Mouse (Mus musculus): ENCODE measurements at regions not wholly inside any gene's neighbourhood (a gene's known extent, or its start where the extent isn't known, plus 50 kb on each side); places are given as distances from the start of the nearest gene placed in this dataset.
A peak's percentile ranks its signal among the peaks of the same experiment; 100 is the strongest.

DNA sequence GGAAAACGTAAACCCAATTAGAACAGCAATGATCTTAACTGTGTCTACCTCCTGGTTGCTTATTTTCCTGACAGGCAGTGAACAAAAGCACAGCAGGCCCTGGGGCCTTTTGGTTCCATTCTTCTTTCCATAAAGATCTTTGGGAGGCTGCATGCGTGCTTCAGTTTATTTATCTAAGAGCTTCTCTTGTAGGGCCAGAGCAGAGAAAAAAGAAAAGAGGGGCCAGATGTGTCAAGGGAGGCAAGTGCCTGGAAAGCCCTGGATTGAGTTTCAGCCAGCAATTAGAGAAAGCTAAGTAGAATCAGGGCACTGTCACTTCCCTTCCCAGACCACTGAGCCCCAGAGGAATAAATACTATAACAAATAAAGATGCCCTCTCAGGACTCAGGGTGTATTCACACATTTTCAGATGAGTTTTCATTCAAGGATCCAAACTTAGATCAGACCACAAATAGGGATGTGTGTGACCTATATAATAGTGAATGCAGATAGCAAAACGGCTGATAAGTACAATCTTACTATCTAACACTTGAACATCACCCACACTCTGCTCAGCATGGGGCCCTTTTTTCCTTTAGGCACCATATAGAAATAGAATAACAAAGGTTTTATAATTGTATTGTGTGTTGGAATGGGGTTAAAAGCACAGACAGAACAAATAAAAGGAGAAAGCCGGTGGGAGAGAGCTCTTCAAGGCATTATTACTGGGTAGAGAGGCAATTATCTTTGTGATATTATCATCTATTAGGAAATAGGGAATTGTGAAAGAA lies 612.2 kb downstream of the Slc22a22 start:
- peak; percentile 49; the same call in 1 of the 2 replicates for ATAC-seq (ENCODE audit: low FRiP score, low TSS enrichment)
- no peak overlapping the region for H3K4me3 ChIP-seq (ENCODE audit: low read length)
- no peak overlapping the region for H3K4me2 ChIP-seq (replicated peaks; ENCODE audit: low read depth, low read length)
- H3K27me3 ChIP-seq (ENCODE audit: insufficient read depth, low read length): no peaks in the 10 kb centered on the region
- 27% methylated on average over 4 of the region's 4 CpGs for WGBS
- H3K9me3 ChIP-seq (ENCODE audit: low read length): no peaks in the 10 kb centered on the region
- no peak overlapping the region for H3K9ac ChIP-seq (replicated peaks; ENCODE audit: low read length)
- H3K4me1 ChIP-seq (ENCODE audit: insufficient read depth, low read length): no peaks in the 10 kb centered on the region; the same call in 1 of the 2 replicates
- H3K27ac ChIP-seq (ENCODE audit: low read length): 0 out of 2 replicates have a peak overlapping the region, but pooled peaks have one; percentile 8
- H3K36me3 ChIP-seq (ENCODE audit: insufficient read depth, low read length): no peaks in the 10 kb centered on the region

DNA sequence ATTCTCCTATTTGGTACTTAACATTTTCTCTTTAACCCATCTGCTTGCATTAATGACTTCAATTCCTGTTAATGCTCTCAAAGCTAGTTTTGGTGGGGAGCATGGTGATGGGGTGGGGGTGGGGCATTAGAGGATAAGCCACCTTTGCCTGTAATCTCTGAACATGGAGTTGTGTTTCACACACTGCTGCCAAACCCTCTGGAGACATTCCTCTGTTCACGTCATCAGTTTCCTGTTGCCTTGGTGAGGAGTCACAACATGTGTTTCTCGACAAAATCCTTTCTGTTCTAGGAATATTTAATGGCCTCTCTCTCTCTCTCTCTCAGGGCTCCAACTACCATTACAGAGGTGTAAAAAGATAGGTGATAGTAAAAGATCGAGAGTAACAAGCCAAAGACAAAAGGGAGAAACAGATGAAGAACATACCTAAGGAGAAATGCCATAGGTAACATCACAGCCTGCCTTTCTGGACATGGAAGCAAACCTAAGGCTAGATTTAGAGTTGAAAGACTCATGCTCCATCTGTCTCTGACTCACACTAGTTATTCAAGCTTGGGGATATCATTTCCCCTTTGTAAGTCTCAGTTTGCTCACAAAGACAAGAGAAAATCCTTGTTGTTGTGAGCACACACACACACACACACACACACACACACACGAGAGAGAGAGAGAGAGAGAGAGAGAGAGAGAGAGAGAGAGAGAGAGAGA lies 618.6 kb downstream of the Slc22a22 start:
- Histone ChIP-seq H3K9ac (replicated peaks; ENCODE audit: low read length) (no peak overlapping the region), H3K27me3 (ENCODE audit: insufficient read depth, low read length) (no peaks in the 10 kb centered on the region), H3K27ac (ENCODE audit: low read length) (peak overlapping the region; percentile 69), H3K36me3 (ENCODE audit: insufficient read depth, low read length) (no peaks in the 10 kb centered on the region), H3K4me3 (ENCODE audit: low read length) (no peak overlapping the region), H3K4me1 (ENCODE audit: insufficient read depth, low read length) (peaks cover 9% of the 10 kb centered on the region), H3K9me3 (ENCODE audit: low read length) (no peaks in the 10 kb centered on the region), H3K4me2 (replicated peaks; ENCODE audit: low read depth, low read length) (no peak overlapping the region)
- ATAC-seq (ENCODE audit: low FRiP score, low TSS enrichment): peak; percentile 80
- 19% methylated on average over 3 of the region's 4 CpGs for WGBS

DNA sequence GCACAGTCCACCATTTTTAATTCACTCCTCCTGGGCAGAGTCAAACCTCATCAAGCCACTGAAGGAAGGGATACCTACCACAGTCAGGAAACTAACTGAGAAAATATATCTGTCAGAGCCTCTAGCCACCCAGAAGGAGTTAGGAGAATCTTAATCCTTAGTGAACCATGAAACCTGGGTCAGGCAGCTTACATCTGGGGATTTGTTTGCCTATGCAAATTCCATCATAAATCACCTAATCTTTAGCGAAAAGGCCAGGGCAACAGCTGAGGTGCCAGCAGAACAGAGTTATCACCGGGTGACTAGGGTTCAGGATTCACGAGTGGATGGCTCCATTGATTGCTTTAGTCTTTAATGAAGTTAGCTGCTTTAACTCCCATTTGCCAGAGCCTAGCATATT lies 619.3 kb downstream of the Slc22a22 start:
- H3K4me2 ChIP-seq (replicated peaks; ENCODE audit: low read depth, low read length): no peak overlapping the region
- H3K27ac ChIP-seq (ENCODE audit: low read length): no peak overlapping the region
- peaks cover 9% of the 10 kb centered on the region for H3K4me1 ChIP-seq (ENCODE audit: insufficient read depth, low read length)
- H3K27me3 ChIP-seq (ENCODE audit: insufficient read depth, low read length): no peaks in the 10 kb centered on the region
- ATAC-seq (ENCODE audit: low FRiP score, low TSS enrichment): peak; percentile 94
- H3K9ac ChIP-seq (replicated peaks; ENCODE audit: low read length): no peak overlapping the region
- WGBS: 14% methylated on average over 3 of the region's 3 CpGs
- no peaks in the 10 kb centered on the region for H3K9me3 ChIP-seq (ENCODE audit: low read length)
- no peaks in the 10 kb centered on the region for H3K36me3 ChIP-seq (ENCODE audit: insufficient read depth, low read length)
- no peak overlapping the region for H3K4me3 ChIP-seq (ENCODE audit: low read length)

GRCm38 (mm10) chr15:56856057-56856456 lies 621.4 kb downstream of the Slc22a22 start:
- Histone ChIP-seq H3K4me1 (ENCODE audit: insufficient read depth, low read length) (peaks cover 9% of the 10 kb centered on the region), H3K9me3 (ENCODE audit: low read length) (no peaks in the 10 kb centered on the region), H3K36me3 (ENCODE audit: insufficient read depth, low read length) (no peaks in the 10 kb centered on the region), H3K4me2 (replicated peaks; ENCODE audit: low read depth, low read length) (no peak overlapping the region), H3K4me3 (ENCODE audit: low read length) (no peak overlapping the region), H3K27me3 (ENCODE audit: insufficient read depth, low read length) (no peaks in the 10 kb centered on the region), H3K27ac (ENCODE audit: low read length) (no peak overlapping the region), H3K9ac (replicated peaks; ENCODE audit: low read length) (no peak overlapping the region)
- WGBS: 9% methylated on average over 2 of the region's 2 CpGs
- ATAC-seq (ENCODE audit: low FRiP score, low TSS enrichment): no peak

- WGBS: 68% methylated on average over 5 of the region's 5 CpGs
These were observed 624.3 kb downstream of the Slc22a22 start for GRCm38 (mm10) chr15:56853106-56853505.

GRCm38 (mm10) chr15:56847469-56848128 lies 629.8 kb downstream of the Slc22a22 start:
- 90% methylated on average over 6 of the region's 6 CpGs for WGBS
- H3K27ac ChIP-seq (ENCODE audit: low read length): no peak overlapping the region
- H3K4me1 ChIP-seq (ENCODE audit: insufficient read depth, low read length): no peaks in the 10 kb centered on the region
- no peak overlapping the region for H3K9ac ChIP-seq (replicated peaks; ENCODE audit: low read length)
- no peak overlapping the region for H3K4me3 ChIP-seq (ENCODE audit: low read length)
- no peak overlapping the region for H3K4me2 ChIP-seq (replicated peaks; ENCODE audit: low read depth, low read length)
- H3K9me3 ChIP-seq (ENCODE audit: low read length): no peaks in the 10 kb centered on the region
- no peaks in the 10 kb centered on the region for H3K27me3 ChIP-seq (ENCODE audit: insufficient read depth, low read length)
- no peaks in the 10 kb centered on the region for H3K36me3 ChIP-seq (ENCODE audit: insufficient read depth, low read length)
- no peak for ATAC-seq (ENCODE audit: low FRiP score, low TSS enrichment)

More at GRCm38 (mm10) chr15:56853106-56853505, 624.3 kb downstream of the Slc22a22 start:
- ATAC-seq (ENCODE audit: low FRiP score, low TSS enrichment): no peak
- H3K9ac ChIP-seq (replicated peaks; ENCODE audit: low read length): no peak overlapping the region
- no peak overlapping the region for H3K27ac ChIP-seq (ENCODE audit: low read length)
- H3K4me1 ChIP-seq (ENCODE audit: insufficient read depth, low read length): peaks cover 1% of the 10 kb centered on the region; the same call in 1 of the 2 replicates
- H3K4me3 ChIP-seq (ENCODE audit: low read length): no peak overlapping the region
- H3K27me3 ChIP-seq (ENCODE audit: insufficient read depth, low read length): no peaks in the 10 kb centered on the region
- H3K36me3 ChIP-seq (ENCODE audit: insufficient read depth, low read length): no peaks in the 10 kb centered on the region
- no peaks in the 10 kb centered on the region for H3K9me3 ChIP-seq (ENCODE audit: low read length)
- H3K4me2 ChIP-seq (replicated peaks; ENCODE audit: low read depth, low read length): no peak overlapping the region

DNA sequence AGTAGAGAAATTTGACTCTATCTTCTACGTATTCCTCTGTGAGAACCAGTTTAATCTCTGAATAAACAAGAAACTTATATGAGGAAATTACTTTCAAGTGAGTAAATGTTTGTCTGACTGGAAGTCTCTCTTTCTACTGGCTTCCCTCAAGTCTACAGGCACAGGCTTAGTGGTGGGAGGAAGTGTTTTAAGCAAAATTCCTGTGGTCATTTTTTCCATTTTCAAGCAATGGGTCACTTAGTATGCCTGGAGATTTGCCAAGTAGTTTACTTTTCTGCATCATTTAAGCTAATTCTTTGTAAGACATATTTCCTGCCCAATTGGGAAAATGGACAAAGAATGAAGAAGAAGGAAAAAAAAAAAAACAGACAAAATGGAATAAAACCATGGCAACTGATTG lies 632.9 kb downstream of the Slc22a22 start:
- H3K4me2 ChIP-seq (replicated peaks; ENCODE audit: low read depth, low read length): no peak overlapping the region
- no peaks in the 10 kb centered on the region for H3K27me3 ChIP-seq (ENCODE audit: insufficient read depth, low read length)
- no peak overlapping the region for H3K4me3 ChIP-seq (ENCODE audit: low read length)
- H3K27ac ChIP-seq (ENCODE audit: low read length): no peak overlapping the region
- H3K9ac ChIP-seq (replicated peaks; ENCODE audit: low read length): no peak overlapping the region
- H3K36me3 ChIP-seq (ENCODE audit: insufficient read depth, low read length): no peaks in the 10 kb centered on the region
- H3K4me1 ChIP-seq (ENCODE audit: insufficient read depth, low read length): no peaks in the 10 kb centered on the region
- WGBS: 30% methylated on average over 1 of the region's 1 CpGs
- no peaks in the 10 kb centered on the region for H3K9me3 ChIP-seq (ENCODE audit: low read length)
- no peak for ATAC-seq (ENCODE audit: low FRiP score, low TSS enrichment)

DNA sequence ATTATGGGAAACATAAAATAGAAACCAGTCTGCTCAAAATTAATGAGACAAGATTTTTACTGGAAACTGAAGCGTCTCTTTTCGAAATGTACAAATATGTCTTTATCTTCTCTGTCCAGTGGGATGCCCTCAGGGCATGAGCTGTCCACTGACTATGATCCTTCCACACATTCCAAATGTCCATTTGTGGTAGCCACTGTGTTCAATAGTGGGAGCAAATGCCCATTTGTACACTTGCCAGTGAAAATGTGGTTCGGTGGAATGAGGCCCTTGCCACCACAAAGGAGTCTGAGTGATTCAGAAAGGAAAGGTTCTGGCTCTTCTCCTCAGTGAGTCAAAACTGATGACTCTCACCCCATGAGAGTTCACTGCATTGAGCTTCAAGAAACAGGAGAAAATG lies 635.9 kb downstream of the Slc22a22 start:
- no peaks in the 10 kb centered on the region for H3K36me3 ChIP-seq (ENCODE audit: insufficient read depth, low read length)
- no peaks in the 10 kb centered on the region for H3K4me1 ChIP-seq (ENCODE audit: insufficient read depth, low read length)
- H3K4me3 ChIP-seq (ENCODE audit: low read length): no peak overlapping the region
- no peak for ATAC-seq (ENCODE audit: low FRiP score, low TSS enrichment)
- no peaks in the 10 kb centered on the region for H3K27me3 ChIP-seq (ENCODE audit: insufficient read depth, low read length)
- no peak overlapping the region for H3K9ac ChIP-seq (replicated peaks; ENCODE audit: low read length)
- WGBS: 94% methylated on average over 3 of the region's 3 CpGs
- H3K27ac ChIP-seq (ENCODE audit: low read length): no peak overlapping the region
- no peak overlapping the region for H3K4me2 ChIP-seq (replicated peaks; ENCODE audit: low read depth, low read length)
- no peaks in the 10 kb centered on the region for H3K9me3 ChIP-seq (ENCODE audit: low read length)

- Histone ChIP-seq H3K27me3 (ENCODE audit: insufficient read depth, low read length) (no peaks in the 10 kb centered on the region), H3K9ac (replicated peaks; ENCODE audit: low read length) (no peak overlapping the region), H3K4me2 (replicated peaks; ENCODE audit: low read depth, low read length) (no peak overlapping the region), H3K9me3 (ENCODE audit: low read length) (no peaks in the 10 kb centered on the region), H3K36me3 (ENCODE audit: insufficient read depth, low read length) (no peaks in the 10 kb centered on the region), H3K4me1 (ENCODE audit: insufficient read depth, low read length) (no peaks in the 10 kb centered on the region), H3K4me3 (ENCODE audit: low read length) (no peak overlapping the region), H3K27ac (ENCODE audit: low read length) (no peak overlapping the region)
- no peak for ATAC-seq (ENCODE audit: low FRiP score, low TSS enrichment)
- WGBS: 94% methylated on average over 1 of the region's 1 CpGs
These were observed 640.1 kb downstream of the Slc22a22 start for GRCm38 (mm10) chr15:56837292-56837691.

All from kidney, embryonic 16.5 days (tissue).